ENCODE assay signal across 12 mouse cellular contexts in the genomic region with DNA sequence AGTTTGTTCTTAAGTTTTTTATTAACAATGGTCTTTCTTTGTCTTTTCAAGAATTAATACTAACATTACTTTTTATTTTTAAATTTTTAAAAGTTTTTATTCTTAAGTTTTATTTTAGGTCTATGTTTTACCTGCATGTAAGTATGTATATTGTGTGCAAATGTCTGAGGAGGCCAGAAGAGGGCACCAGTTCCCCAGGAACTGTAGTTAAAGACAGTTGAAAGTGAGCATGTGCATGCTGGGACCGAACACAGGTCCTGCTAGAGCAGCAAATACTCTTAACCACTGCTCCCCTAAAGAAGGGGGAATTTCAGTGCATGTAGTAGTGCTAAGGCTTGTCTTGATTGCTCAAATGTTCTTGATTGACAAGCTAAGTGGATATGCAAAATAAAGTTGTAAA.
A peak's percentile ranks its signal among the peaks of the same experiment; 100 is the strongest.
DNase-seq lines count a peak whose midpoint lies in the region; ATAC-seq and TF ChIP-seq lines count a peak whose summit lies in the region.
"Had no signal": no experiment of that assay in that cellular context is flagged by ENCODE, and none has a peak within 500 bp of the region (broad histone marks: within the 10 kb centered on the region; RNA-seq: fewer than 3 reads in every experiment).

No protein-coding gene starts in this region.

- peak; percentile 70 for TF ChIP-seq CTCF in layer of hippocampus, adult 2 months (conservative IDR thresholded peaks at IDR 0.05)
- peak; percentile 33 to 69 (median 47) for TF ChIP-seq CTCF in MEL (IDR thresholded peaks at IDR 0.05 in 2 of 3, conservative IDR thresholded peaks at IDR 0.05 in 1 of 3; ENCODE audit: control insufficient read depth in 1 of 3, insufficient read depth in 1 of 3, low read depth in 2 of 3, low read length in 3 of 3, poor library complexity in 1 of 3, severe bottlenecking in 1 of 3)
- TF ChIP-seq CTCF in liver, embryonic 14.5 days (IDR thresholded peaks at IDR 0.05; ENCODE audit: low read depth) = peak; percentile 59

- TF ChIP-seq EP300 in MEL (IDR thresholded peaks at IDR 0.05; ENCODE audit: low read depth in 1 of 2, low read length in 2 of 2) = no peak
- no peak for TF ChIP-seq EP300 in liver, embryonic 14.5 days (IDR thresholded peaks at IDR 0.05; ENCODE audit: low read depth)

- 71% methylated on average over 1 of the region's 1 CpGs for WGBS in liver, embryonic 14.5 days (ENCODE audit: insufficient replicate concordance)

- H3K79me2 ChIP-seq in MEL (ENCODE audit: control insufficient read depth, insufficient read depth, low read length, poor library complexity) = no peaks in the 10 kb centered on the region

- ATAC-seq in liver, embryonic 14.5 days (ENCODE audit: insufficient read depth) = no peak

- TF ChIP-seq RAD21 in MEL (IDR thresholded peaks at IDR 0.05; ENCODE audit: low read depth, low read length) = peak; percentile 76

- no peak for TF ChIP-seq POLR2A in MEL (IDR thresholded peaks at IDR 0.05; ENCODE audit: control insufficient read depth in 1 of 2, insufficient read depth in 1 of 2, low read depth in 1 of 2, low read length in 2 of 2, poor library complexity in 1 of 2)

- H3K36me3 ChIP-seq in MEL (ENCODE audit: control insufficient read depth in 1 of 2, insufficient read depth in 2 of 2, low read length in 2 of 2) = peaks cover 0 to 4% of the 10 kb centered on the region in 2 experiments; a peak in 2 of 4 replicates
- no peaks in the 10 kb centered on the region for H3K36me3 ChIP-seq in liver, embryonic 14.5 days (replicated peaks; ENCODE audit: control insufficient read depth, insufficient read depth, low read depth)

- no peak overlapping the region for H3K27ac ChIP-seq in layer of hippocampus, adult 2 months
- no peak overlapping the region for H3K27ac ChIP-seq in MEL (ENCODE audit: control insufficient read depth, low read depth, low read length)
- H3K27ac ChIP-seq in liver, embryonic 14.5 days = no peak overlapping the region

- DNase-seq in layer of hippocampus, adult 2 months (ENCODE audit: low spot score in 2 of 2) = no peak
- no peak for DNase-seq in layer of hippocampus, postnatal 25 days (ENCODE audit: extremely low spot score in 1 of 2, low spot score in 1 of 2)
- peak; percentile 19 for DNase-seq in CD4-positive helper T cell, adult 2 months (ENCODE audit: low read depth, low spot score)
- peak; percentile 69 for DNase-seq in MEL (ENCODE audit: low read depth, low spot score)
- DNase-seq in liver, embryonic 14.5 days (ENCODE audit: low read depth in 3 of 3, low spot score in 3 of 3) = no peak
- no peak for DNase-seq in urinary bladder, adult 2 months (ENCODE audit: low spot score)
- no peak for DNase-seq in left cerebral cortex, adult 8-10 months (ENCODE audit: low spot score in 2 of 2)
- DNase-seq: cerebellum, adult 9-10 months; gastrocnemius, postnatal 10 days; heart, postnatal 36 days; kidney, adult 8-10 months; right cerebral cortex, postnatal 14 days had no signal

- no peaks in the 10 kb centered on the region for H3K9me3 ChIP-seq in MEL (replicated peaks; ENCODE audit: insufficient read depth, low read length)
- no peaks in the 10 kb centered on the region for H3K9me3 ChIP-seq in liver, embryonic 14.5 days (ENCODE audit: control insufficient read depth, low read length)

- no peak overlapping the region for H3K9ac ChIP-seq in MEL (ENCODE audit: control insufficient read depth, low read depth, low read length, poor library complexity, severe bottlenecking)
- no peak overlapping the region for H3K9ac ChIP-seq in liver, embryonic 14.5 days (replicated peaks)

- no peak overlapping the region for H3K4me2 ChIP-seq in liver, embryonic 14.5 days (ENCODE audit: low read depth)

- no peaks in the 10 kb centered on the region; a peak in 1 of 4 replicates for H3K27me3 ChIP-seq in MEL (ENCODE audit: control insufficient read depth in 1 of 2, insufficient read depth in 2 of 2, low read length in 2 of 2)
- H3K27me3 ChIP-seq in liver, embryonic 14.5 days (ENCODE audit: control insufficient read depth, insufficient read depth, low read length) = no peaks in the 10 kb centered on the region

- peaks cover 0 to 7% of the 10 kb centered on the region in 2 experiments; a peak in 2 of 4 replicates for H3K4me1 ChIP-seq in MEL (ENCODE audit: control insufficient read depth in 1 of 2, insufficient read depth in 2 of 2, low read length in 2 of 2)
- H3K4me1 ChIP-seq in liver, embryonic 14.5 days (replicated peaks; ENCODE audit: control insufficient read depth in 2 of 2, insufficient read depth in 2 of 2, low read length in 1 of 2) = no peaks in the 10 kb centered on the region

- H3K4me3 ChIP-seq in layer of hippocampus, adult 2 months = no peak overlapping the region
- no peak overlapping the region for H3K4me3 ChIP-seq in MEL (ENCODE audit: control insufficient read depth in 1 of 2, insufficient read depth in 1 of 2, low read depth in 2 of 2, low read length in 2 of 2)
- no peak overlapping the region for H3K4me3 ChIP-seq in liver, embryonic 14.5 days (ENCODE audit: insufficient read depth in 1 of 2, low read depth in 2 of 2, low read length in 2 of 2)

TF ChIP-seq in MEL, 35 proteins besides CTCF, POLR2A, EP300 and RAD21:
- TF ChIP-seq UBTF (IDR thresholded peaks at IDR 0.05; ENCODE audit: borderline replicate concordance, insufficient read depth, low read depth, low read length) = no peak
- no peak for TF ChIP-seq KAT2A (conservative IDR thresholded peaks at IDR 0.05; ENCODE audit: low read depth, low read length)
- TF ChIP-seq RCOR1 (IDR thresholded peaks at IDR 0.05; ENCODE audit: low read depth, low read length) = no peak
- TF ChIP-seq ELF1 (IDR thresholded peaks at IDR 0.05; ENCODE audit: low read depth, low read length) = no peak
- TF ChIP-seq E2F4 (IDR thresholded peaks at IDR 0.05; ENCODE audit: borderline replicate concordance, low read depth, low read length) = no peak
- TF ChIP-seq ZNF384 (IDR thresholded peaks at IDR 0.05; ENCODE audit: low read depth, low read length) = no peak
- no peak for TF ChIP-seq MAZ (IDR thresholded peaks at IDR 0.05; ENCODE audit: low read depth, low read length)
- peak; percentile 61 for TF ChIP-seq SMC3 (IDR thresholded peaks at IDR 0.05; ENCODE audit: low read depth, low read length)
- no peak for TF ChIP-seq SIN3A (IDR thresholded peaks at IDR 0.05; ENCODE audit: low read length)
- TF ChIP-seq TBP (IDR thresholded peaks at IDR 0.05; ENCODE audit: low read depth, low read length) = no peak
- no peak for TF ChIP-seq CHD1 (IDR thresholded peaks at IDR 0.05; ENCODE audit: low read depth, low read length)
- TF ChIP-seq TAL1 (IDR thresholded peaks at IDR 0.05; ENCODE audit: low read length) = no peak
- no peak for TF ChIP-seq GATA1 (IDR thresholded peaks at IDR 0.05; ENCODE audit: low read depth, low read length)
- TF ChIP-seq NELFE (IDR thresholded peaks at IDR 0.05; ENCODE audit: low read depth, low read length) = no peak
- TF ChIP-seq ZMIZ1 (IDR thresholded peaks at IDR 0.05; ENCODE audit: low read depth, low read length) = no peak
- peak; percentile 52; the same call in 1 of the 2 replicates for TF ChIP-seq MYC (IDR thresholded peaks at IDR 0.05; ENCODE audit: low read depth, low read length)
- no peak for TF ChIP-seq BHLHE40 (IDR thresholded peaks at IDR 0.05; ENCODE audit: borderline replicate concordance, low read depth, low read length)
- TF ChIP-seq MAFK (IDR thresholded peaks at IDR 0.05; ENCODE audit: borderline replicate concordance, low read depth, low read length) = no peak
- TF ChIP-seq MYB (IDR thresholded peaks at IDR 0.05; ENCODE audit: low read depth, low read length) = no peak
- no peak for TF ChIP-seq USF2 (IDR thresholded peaks at IDR 0.05; ENCODE audit: borderline replicate concordance in 1 of 2, insufficient read depth in 1 of 2, low read depth in 1 of 2, low read length in 2 of 2)
- TF ChIP-seq HCFC1 (IDR thresholded peaks at IDR 0.05; ENCODE audit: low read depth, low read length) = no peak
- TF ChIP-seq CHD2 (IDR thresholded peaks at IDR 0.05; ENCODE audit: low read length) = no peak
- TF ChIP-seq MAX (IDR thresholded peaks at IDR 0.05; ENCODE audit: low read length) = no peak
- TF ChIP-seq POLR2AphosphoS5 (IDR thresholded peaks at IDR 0.05; ENCODE audit: borderline replicate concordance, low read depth, low read length) = no peak
- TF ChIP-seq JUND (IDR thresholded peaks at IDR 0.05; ENCODE audit: low read depth, low read length) = no peak
- TF ChIP-seq ETS1 (IDR thresholded peaks at IDR 0.05; ENCODE audit: low read depth, low read length) = no peak
- no peak for TF ChIP-seq MXI1 (IDR thresholded peaks at IDR 0.05; ENCODE audit: low read depth, low read length)
- TF ChIP-seq ZC3H11A (IDR thresholded peaks at IDR 0.05; ENCODE audit: low read depth, low read length) = peak; percentile 49
- TF ChIP-seq MEF2A (IDR thresholded peaks at IDR 0.05; ENCODE audit: extremely low read depth, insufficient replicate concordance, low read depth, low read length, poor library complexity, severe bottlenecking) = no peak
- no peak for TF ChIP-seq GABPA (IDR thresholded peaks at IDR 0.05; ENCODE audit: low read depth, low read length)
- TF ChIP-seq NRF1 (IDR thresholded peaks at IDR 0.05; ENCODE audit: insufficient read depth, low read depth, low read length, poor library complexity, severe bottlenecking) = peak; percentile 40; the same call in 1 of the 2 replicates
- no peak for TF ChIP-seq POLR2AphosphoS2 (IDR thresholded peaks at IDR 0.05; ENCODE audit: low read length)
- no peak for TF ChIP-seq TCF12 (IDR thresholded peaks at IDR 0.05; ENCODE audit: low read depth, low read length)
- no peak for TF ChIP-seq USF1 (IDR thresholded peaks at IDR 0.05; ENCODE audit: low read depth, low read length)
- TF ChIP-seq ZKSCAN1 (IDR thresholded peaks at IDR 0.05; ENCODE audit: low read depth, low read length) = no peak

Comparison
In these comparisons a context has a peak if more than half of its experiments do, and no peak if none do; other contexts are left out.
1. DNase-seq: peak in CD4-positive helper T cell, adult 2 months (single experiment) and MEL (single experiment); none in layer of hippocampus, adult 2 months (0 of 2), layer of hippocampus, postnatal 25 days (0 of 2), liver, embryonic 14.5 days (0 of 3), urinary bladder, adult 2 months (single experiment) and left cerebral cortex, adult 8-10 months (0 of 2).
2. Peak in every context shown above with its lines, with median percentiles within 50 percentile points of each other: CTCF ChIP-seq.